Mouse (Mus musculus) limb, embryonic 13.5 days (tissue): ENCODE data around the gene Prdm11. TPM values are rescaled to one million over a fixed set of nuclear protein-coding genes. Genes with fewer than 3 reads are reported as not detected.

Experiments
- ATAC-seq: fragments of 200-750 bp; cut with Nextera tagmentation; 2 replicates; pipeline ENCODE4 v1.8.0; 2017; ENCODE audit warnings: low read depth, moderate number of reproducible peaks, moderate TSS enrichment; ENCODE audit not compliant: low FRiP score
- H3K27ac ChIP-seq: fragments of 300-500 bp; sonication (generic); 2 replicates; pipeline ENCODE4 v1.5.1; 2015; ENCODE audit warnings: inconsistent platforms, mild to moderate bottlenecking, moderate library complexity
- H3K27me3 ChIP-seq: fragments of 300-500 bp; sonication (generic); 2 replicates; pipeline ENCODE4 v1.6.1; 2015; ENCODE audit warnings: mild to moderate bottlenecking, inconsistent platforms
- H3K36me3 ChIP-seq: fragments of 300-500 bp; sonication (generic); 2 replicates; pipeline ENCODE4 v1.6.1; 2015; ENCODE audit warnings: inconsistent platforms, mild to moderate bottlenecking, moderate library complexity
- H3K4me1 ChIP-seq: fragments of 300-500 bp; sonication (generic); 2 replicates; pipeline ENCODE4 v1.6.1; 2015; ENCODE audit warnings: inconsistent platforms
- H3K4me2 ChIP-seq: fragments of 300-500 bp; sonication (generic); replicated peaks from 2 replicates; pipeline ENCODE4 v1.6.1; 2015; ENCODE audit warnings: inconsistent platforms, mild to moderate bottlenecking, moderate library complexity
- H3K4me3 ChIP-seq: fragments of 300-500 bp; sonication (generic); 2 replicates; pipeline ENCODE4 v1.5.1; 2015; ENCODE audit warnings: moderate library complexity, mild to moderate bottlenecking, inconsistent platforms
- H3K9ac ChIP-seq: fragments of 300-500 bp; sonication (generic); 2 replicates; pipeline ENCODE4 v1.6.1; 2015; ENCODE audit warnings: mild to moderate bottlenecking, inconsistent platforms
- H3K9me3 ChIP-seq: fragments of 300-500 bp; sonication (generic); 2 replicates; pipeline ENCODE4 v1.6.1; 2016; ENCODE audit warnings: inconsistent platforms
- WGBS: fragments of 180-500 bp; shearing (Covaris S2); methylation state at CpG from one replicate; pipeline ENCODE4 v1.1.7; 2015; 5-methylcytosine and 5-hydroxymethylcytosine counted together
- polyA plus RNA-seq: library from polyadenylated mRNA; unstranded; fragments of >200 nt; fragmentation: Nextera tagmentation; extraction: Ambion mirVana; gene quantifications from 2 replicates; pipeline ENCODE4 v1.2.1, GENCODE M21; 2015

Prdm11 gene
- polyA plus RNA-seq, 1 experiment from 2014 or later: 7.8 TPM

DNA sequence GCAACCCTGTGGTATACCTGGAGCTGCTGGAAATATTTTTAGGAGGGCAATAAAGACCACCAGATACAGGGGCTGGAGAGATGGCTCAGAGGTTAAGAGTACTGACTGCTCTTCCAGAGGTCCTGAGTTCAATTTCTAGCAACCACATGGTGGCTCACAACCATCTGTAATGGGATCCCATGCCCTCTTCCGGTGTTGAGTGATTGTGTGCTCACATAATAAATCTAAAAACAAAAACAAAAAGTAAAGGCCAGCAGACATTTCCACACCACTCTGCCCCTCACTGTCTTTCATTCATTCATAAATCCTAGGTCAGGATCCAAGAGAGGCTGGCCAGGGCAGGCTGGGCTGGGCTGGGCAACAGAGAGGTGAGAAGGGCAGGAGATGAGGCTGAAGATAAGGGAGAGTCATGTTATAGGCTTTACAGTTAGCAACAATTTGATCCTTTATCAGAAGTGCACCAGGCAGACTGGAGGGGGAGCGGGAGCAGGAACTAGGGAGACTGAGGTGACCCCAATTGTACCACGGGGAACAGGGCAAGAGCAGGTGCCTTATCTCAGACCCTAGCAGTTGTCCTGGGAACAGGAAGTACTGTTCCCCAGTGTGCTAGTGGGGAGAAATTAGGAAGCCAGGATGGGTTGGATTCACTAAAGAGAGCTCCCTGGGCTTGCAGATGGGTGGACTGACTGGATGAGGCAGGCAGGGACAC, 2.4 kb downstream of the Prdm11 start:
- no peak overlapping the region for H3K27ac ChIP-seq
- H3K9ac ChIP-seq: 0 out of 2 replicates have a peak overlapping the region, but pooled peaks have one; percentile 14
- WGBS: 87% methylated on average over 3 of the region's 3 CpGs
- H3K36me3 ChIP-seq: peaks cover 5% of the 10 kb centered on the region; the same call in 1 of the 2 replicates
- H3K9me3 ChIP-seq: no peaks in the 10 kb centered on the region
- H3K4me1 ChIP-seq: peaks cover 63% of the 10 kb centered on the region
- H3K27me3 ChIP-seq: no peaks in the 10 kb centered on the region
- H3K4me2 ChIP-seq: peak overlapping the region; percentile 90; the same call in 1 of the 2 replicates
- no peak overlapping the region for H3K4me3 ChIP-seq
- no peak for ATAC-seq

DNA sequence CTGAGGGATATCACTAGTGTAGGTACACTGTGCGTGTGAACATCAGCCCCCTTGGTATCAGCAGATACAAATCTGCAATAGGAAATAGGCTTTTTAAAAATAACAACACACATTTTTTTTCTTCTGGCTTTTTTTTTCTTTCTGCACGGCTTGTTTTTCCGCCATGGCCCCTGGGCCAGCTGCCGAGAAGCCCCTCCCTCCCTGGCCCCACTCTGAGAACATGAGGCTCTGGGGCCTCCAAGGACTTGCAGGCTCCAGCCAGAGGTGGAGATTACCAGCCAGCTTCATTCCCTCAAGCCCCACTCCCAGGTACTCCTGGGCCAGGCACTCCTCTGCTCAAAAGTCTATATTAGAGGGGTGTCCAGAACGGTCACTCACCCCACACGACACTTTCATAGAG, 4.5 kb downstream of the Prdm11 start:
- ATAC-seq: no peak
- 0 out of 2 replicates have a peak overlapping the region, but pooled peaks have one; percentile 48 for H3K9ac ChIP-seq
- peaks cover 5% of the 10 kb centered on the region; the same call in 1 of the 2 replicates for H3K36me3 ChIP-seq
- no peaks in the 10 kb centered on the region for H3K9me3 ChIP-seq
- peak overlapping the region; percentile 55; the same call in 1 of the 2 replicates for H3K27ac ChIP-seq
- WGBS: 44% methylated on average over 6 of the region's 6 CpGs
- H3K4me3 ChIP-seq: no peak overlapping the region
- H3K27me3 ChIP-seq: no peaks in the 10 kb centered on the region
- H3K4me2 ChIP-seq: 0 out of 2 replicates have a peak overlapping the region, but pooled peaks have one; percentile 23
- peaks cover 78% of the 10 kb centered on the region for H3K4me1 ChIP-seq

DNA sequence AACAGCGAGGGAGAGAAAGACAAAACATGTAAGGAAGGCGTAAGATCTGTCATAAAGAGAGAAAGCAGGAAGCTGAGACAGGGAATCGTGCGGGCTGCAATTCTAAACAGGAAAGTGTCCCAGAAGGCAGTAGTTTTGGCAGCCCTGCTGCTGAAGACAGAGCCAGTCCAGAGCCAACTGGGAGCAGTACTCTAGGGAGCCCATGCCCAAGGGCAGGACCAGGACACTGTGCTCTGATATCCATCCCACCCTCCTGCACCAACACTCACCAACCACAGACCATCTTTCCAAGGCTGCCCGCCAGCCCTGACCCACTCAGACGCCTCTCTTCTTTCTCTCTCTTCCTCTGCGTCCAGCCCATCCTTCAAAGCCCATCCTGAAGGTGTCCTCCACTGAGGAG, 5.1 kb downstream of the Prdm11 start:
- peaks cover 83% of the 10 kb centered on the region for H3K4me1 ChIP-seq
- H3K36me3 ChIP-seq: peaks cover 5% of the 10 kb centered on the region; the same call in 1 of the 2 replicates
- no peaks in the 10 kb centered on the region for H3K9me3 ChIP-seq
- H3K4me3 ChIP-seq: no peak overlapping the region
- no peak overlapping the region for H3K4me2 ChIP-seq
- peak overlapping the region; percentile 48; the same call in 1 of the 2 replicates for H3K9ac ChIP-seq
- WGBS: 71% methylated on average over 7 of the region's 7 CpGs
- no peaks in the 10 kb centered on the region for H3K27me3 ChIP-seq
- H3K27ac ChIP-seq: peak overlapping the region; percentile 55; the same call in 1 of the 2 replicates
- no peak for ATAC-seq

DNA sequence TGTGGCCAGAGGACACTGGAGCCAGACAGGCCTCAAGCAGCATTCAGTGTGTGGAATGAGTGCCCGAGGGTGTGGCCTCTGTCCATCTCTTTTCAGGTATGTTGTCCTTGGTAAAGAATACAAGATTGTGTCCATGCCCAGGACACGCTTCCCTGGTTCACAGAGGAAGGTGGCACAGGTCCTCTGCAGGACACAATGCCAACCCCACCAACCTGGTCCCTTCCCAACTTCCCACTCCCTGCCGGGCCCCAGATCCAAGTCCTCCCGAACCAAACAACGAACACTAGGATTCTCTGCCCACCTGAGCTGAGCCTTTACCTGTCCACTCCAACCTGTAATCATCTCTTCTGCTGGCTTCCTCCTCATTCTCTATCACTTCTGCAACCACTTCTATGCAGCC, 6.3 kb downstream of the Prdm11 start:
- peaks cover 5% of the 10 kb centered on the region; the same call in 1 of the 2 replicates for H3K36me3 ChIP-seq
- no peak for ATAC-seq
- no peak overlapping the region for H3K4me2 ChIP-seq
- H3K4me3 ChIP-seq: no peak overlapping the region
- H3K9ac ChIP-seq: no peak overlapping the region
- H3K27ac ChIP-seq: no peak overlapping the region
- H3K27me3 ChIP-seq: no peaks in the 10 kb centered on the region
- peaks cover 90% of the 10 kb centered on the region for H3K4me1 ChIP-seq
- H3K9me3 ChIP-seq: no peaks in the 10 kb centered on the region
- 91% methylated on average over 5 of the region's 5 CpGs for WGBS

DNA sequence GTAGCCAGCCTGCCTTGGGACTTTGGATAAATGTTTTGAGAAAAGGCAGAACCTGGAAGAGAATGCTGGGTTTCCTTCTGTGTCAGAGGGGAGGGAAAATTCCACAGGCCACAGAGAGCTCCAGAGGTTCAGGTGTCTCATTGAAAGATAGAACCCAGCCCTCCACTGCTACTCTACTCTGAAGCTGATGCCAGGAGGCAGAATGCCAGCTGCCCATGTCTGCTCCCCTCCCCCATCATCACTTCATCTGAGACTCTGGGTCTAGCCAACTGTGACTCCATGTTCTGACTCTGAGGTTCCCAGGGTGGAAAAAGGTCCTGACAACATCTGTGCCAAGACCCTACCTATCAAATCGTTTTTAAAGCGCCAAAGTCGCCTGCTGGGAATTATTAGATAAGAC, 6.9 kb downstream of the Prdm11 start:
- H3K9me3 ChIP-seq: no peaks in the 10 kb centered on the region
- no peak overlapping the region for H3K4me3 ChIP-seq
- WGBS: 77% methylated on average over 3 of the region's 3 CpGs
- no peak overlapping the region for H3K4me2 ChIP-seq
- peaks cover 84% of the 10 kb centered on the region for H3K4me1 ChIP-seq
- no peak for ATAC-seq
- no peak overlapping the region for H3K27ac ChIP-seq
- H3K27me3 ChIP-seq: no peaks in the 10 kb centered on the region
- no peak overlapping the region for H3K9ac ChIP-seq
- H3K36me3 ChIP-seq: peaks cover 5% of the 10 kb centered on the region; the same call in 1 of the 2 replicates

DNA sequence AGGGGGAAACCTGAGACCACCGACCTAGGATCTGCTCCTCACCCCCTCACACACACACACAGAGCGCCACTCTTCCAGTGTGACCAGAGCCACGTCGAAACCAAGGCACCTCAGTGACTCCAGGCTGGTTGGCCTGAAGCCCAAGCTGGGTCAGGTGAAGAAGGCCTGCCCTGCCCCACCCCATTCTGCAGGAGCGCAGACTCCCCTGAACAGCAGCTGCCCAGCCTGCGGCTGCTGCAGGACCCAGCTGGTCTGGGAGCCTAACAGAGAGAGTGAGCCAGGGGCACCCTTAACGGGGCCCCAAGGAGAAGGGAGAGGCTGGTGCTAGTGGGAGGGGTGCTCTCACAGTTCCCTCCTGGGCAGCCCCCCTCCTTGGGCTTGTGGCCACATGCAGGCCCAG, 10.3 kb downstream of the Prdm11 start:
- Histone ChIP-seq H3K4me3 (no peak overlapping the region), H3K27me3 (no peaks in the 10 kb centered on the region), H3K9ac (peak overlapping the region; percentile 53), H3K9me3 (no peaks in the 10 kb centered on the region), H3K36me3 (no peaks in the 10 kb centered on the region), H3K27ac (peak overlapping the region; percentile 70), H3K4me2 (peak overlapping the region; percentile 40), H3K4me1 (peaks cover 79% of the 10 kb centered on the region)
- peak; percentile 52 for ATAC-seq
- 5% methylated on average over 7 of the region's 7 CpGs for WGBS

DNA sequence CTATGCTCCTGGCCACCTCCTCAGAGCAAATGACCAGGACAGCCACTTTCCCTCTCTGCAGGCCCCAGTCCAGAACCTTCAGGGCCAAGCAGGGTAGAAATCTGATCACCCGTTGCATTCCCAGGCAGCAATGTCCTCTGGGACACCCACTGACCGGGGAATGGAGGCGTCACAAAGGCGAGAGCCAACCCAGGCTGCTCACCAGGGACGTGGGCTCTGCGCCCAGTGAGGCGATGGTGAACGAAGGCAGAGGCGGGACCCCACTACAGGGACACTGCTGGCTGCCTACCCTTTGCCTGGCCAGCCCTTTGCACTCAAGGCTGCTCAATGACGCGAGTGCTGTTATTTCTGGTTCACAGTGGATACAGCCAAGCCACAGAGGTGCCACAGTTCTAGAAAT, 13.3 kb downstream of the Prdm11 start:
- WGBS: 76% methylated on average over 11 of the region's 11 CpGs

DNA sequence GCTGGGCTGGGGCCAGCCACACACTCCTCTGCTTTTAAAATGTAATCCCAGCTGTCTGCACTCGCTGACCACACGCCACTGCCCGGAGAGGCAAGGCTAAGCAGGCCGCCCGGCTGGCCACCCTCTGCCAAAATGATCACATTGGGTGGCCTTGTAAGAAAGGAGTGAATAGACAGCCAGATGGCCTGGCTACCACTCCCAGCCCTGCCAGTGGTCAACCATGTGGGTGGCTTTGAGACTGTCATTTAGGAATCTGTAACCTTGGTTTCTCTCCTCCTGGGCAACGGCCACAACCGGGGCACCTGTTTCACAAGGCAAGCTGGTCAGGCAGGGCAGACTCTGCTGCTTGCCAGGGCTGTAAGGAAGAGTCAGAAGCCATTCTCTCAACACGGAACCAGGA, 13.9 kb downstream of the Prdm11 start:
- no peaks in the 10 kb centered on the region for H3K27me3 ChIP-seq
- H3K27ac ChIP-seq: no peak overlapping the region
- peaks cover 7% of the 10 kb centered on the region; the same call in 1 of the 2 replicates for H3K36me3 ChIP-seq
- no peak overlapping the region for H3K9ac ChIP-seq
- H3K4me2 ChIP-seq: no peak overlapping the region
- no peak for ATAC-seq
- H3K4me1 ChIP-seq: peaks cover 75% of the 10 kb centered on the region
- WGBS: 72% methylated on average over 8 of the region's 8 CpGs
- H3K4me3 ChIP-seq: no peak overlapping the region
- H3K9me3 ChIP-seq: no peaks in the 10 kb centered on the region

More for the DNA sequence above, 13.3 kb downstream of the Prdm11 start:
- H3K36me3 ChIP-seq: peaks cover 7% of the 10 kb centered on the region; the same call in 1 of the 2 replicates
- H3K4me3 ChIP-seq: no peak overlapping the region
- H3K27me3 ChIP-seq: no peaks in the 10 kb centered on the region
- H3K4me1 ChIP-seq: peaks cover 80% of the 10 kb centered on the region
- no peak for ATAC-seq
- H3K9me3 ChIP-seq: no peaks in the 10 kb centered on the region
- no peak overlapping the region for H3K4me2 ChIP-seq
- no peak overlapping the region for H3K9ac ChIP-seq
- no peak overlapping the region for H3K27ac ChIP-seq

DNA sequence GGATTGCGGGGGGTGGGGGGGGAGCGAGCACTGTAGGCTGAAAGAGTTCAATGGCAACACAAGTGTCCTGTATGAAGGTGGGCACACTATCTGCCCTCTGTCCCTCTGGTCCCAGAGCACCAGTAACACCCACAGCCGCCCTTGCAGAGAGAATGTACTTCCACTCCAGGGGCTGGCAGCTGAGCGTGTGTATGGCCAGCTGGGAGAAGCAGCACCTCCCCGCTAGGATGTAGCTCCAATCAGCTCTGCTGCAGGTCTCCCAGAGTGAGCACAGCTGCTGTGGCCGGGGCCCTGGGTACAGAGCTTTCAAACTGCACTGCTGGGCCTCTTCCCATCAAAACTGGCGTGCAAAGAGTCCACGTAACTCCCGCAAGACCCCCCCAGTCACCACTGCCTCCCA, 14.9 kb downstream of the Prdm11 start:
- H3K9ac ChIP-seq: peak overlapping the region; percentile 50; the same call in 1 of the 2 replicates
- no peak overlapping the region for H3K4me3 ChIP-seq
- peaks cover 64% of the 10 kb centered on the region for H3K4me1 ChIP-seq
- no peak overlapping the region for H3K4me2 ChIP-seq
- H3K9me3 ChIP-seq: no peaks in the 10 kb centered on the region
- 0 out of 2 replicates have a peak overlapping the region, but pooled peaks have one; percentile 11 for H3K27ac ChIP-seq
- H3K27me3 ChIP-seq: no peaks in the 10 kb centered on the region
- H3K36me3 ChIP-seq: peaks cover 14% of the 10 kb centered on the region
- WGBS: 58% methylated on average over 9 of the region's 9 CpGs
- no peak for ATAC-seq

DNA sequence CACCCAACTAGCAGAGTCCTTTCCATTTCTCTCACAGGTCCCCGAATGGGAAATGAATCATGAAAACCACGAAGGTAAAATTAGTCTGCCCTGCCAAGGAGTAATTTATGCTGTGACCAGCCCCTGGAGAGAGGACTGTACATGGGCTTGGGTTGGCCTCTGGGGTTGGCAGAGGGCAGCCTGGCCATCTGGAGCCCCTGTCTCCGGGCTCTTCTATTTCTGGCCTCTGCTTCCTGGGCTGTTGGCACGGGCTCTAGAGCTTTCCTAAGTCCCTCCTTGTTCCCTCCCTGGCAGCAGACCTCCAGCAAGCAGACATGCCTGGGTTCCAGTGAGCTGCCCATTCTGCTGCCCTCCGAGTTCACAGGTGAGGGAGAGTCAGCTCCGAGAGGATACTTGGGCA, 15.9 kb downstream of the Prdm11 start:
- peaks cover 14% of the 10 kb centered on the region for H3K36me3 ChIP-seq
- WGBS: 68% methylated on average over 6 of the region's 6 CpGs
- H3K9ac ChIP-seq: no peak overlapping the region
- no peaks in the 10 kb centered on the region for H3K27me3 ChIP-seq
- no peak for ATAC-seq
- H3K4me3 ChIP-seq: no peak overlapping the region
- no peak overlapping the region for H3K4me2 ChIP-seq
- H3K27ac ChIP-seq: no peak overlapping the region
- peaks cover 55% of the 10 kb centered on the region for H3K4me1 ChIP-seq
- no peaks in the 10 kb centered on the region for H3K9me3 ChIP-seq

DNA sequence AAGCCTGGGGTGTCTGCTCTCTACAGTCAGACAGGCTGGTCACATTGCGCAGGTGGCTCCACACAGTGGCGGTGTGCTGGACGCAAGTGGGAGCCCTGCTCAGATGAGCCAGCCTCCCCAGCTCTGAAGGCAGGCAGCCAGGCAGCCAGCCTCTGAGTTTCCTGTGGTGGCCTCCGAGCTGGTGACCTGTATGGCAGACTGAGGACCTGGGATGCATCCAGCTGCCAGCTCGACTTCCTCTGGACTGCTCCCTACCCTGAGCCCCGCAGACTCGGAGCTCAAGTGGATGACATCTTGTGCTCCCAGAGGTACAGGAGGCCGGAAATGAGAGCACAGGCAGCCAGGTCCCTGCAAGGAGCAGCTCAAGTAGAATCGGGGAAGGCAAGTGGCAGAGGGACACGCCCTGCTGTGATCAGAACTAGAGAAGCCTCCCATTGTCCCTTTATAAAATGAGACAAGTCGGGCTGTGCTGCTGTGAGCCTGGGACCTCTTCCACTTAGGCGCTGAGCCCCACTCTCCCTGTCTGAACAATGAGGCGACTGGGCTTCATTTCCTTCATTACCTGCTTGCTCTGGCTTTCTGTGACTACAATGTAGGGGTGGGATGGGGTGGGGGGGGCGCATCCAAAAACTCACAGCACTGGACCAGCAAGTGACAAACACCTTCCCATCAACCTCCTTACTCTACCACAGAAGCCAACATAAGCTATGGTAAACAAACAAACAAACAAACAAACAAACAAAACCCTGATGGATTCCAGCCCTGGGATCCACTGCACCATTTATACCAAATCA, 16.5 kb downstream of the Prdm11 start:
- no peak for ATAC-seq
- WGBS: 53% methylated on average over 14 of the region's 14 CpGs
- H3K9ac ChIP-seq: peak overlapping the region; percentile 54

DNA sequence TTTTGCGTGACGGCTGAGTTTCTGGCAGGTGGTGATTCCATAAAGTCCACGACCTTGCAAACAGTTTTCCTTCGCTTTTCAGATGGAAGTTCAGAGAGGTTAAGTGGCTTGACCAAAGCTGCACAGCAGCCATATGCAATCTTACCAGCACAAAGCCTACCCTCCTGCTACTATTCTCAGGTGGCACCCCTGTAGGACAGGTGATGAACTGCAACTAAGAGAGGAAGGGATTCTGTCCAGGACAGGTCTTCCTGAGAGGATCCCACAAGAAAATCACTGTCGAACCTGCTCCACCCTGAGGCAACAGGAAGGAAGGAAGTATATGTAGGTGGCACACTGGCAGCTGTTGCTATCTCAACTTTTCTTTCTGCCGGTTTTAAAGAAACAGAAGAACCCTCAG, 17.1 kb downstream of the Prdm11 start:
- peaks cover 6% of the 10 kb centered on the region; the same call in 1 of the 2 replicates for H3K9me3 ChIP-seq
- no peak overlapping the region for H3K27ac ChIP-seq
- ATAC-seq: no peak
- H3K4me3 ChIP-seq: no peak overlapping the region
- no peaks in the 10 kb centered on the region for H3K27me3 ChIP-seq
- H3K4me2 ChIP-seq: no peak overlapping the region
- peaks cover 23% of the 10 kb centered on the region for H3K36me3 ChIP-seq
- H3K4me1 ChIP-seq: peaks cover 50% of the 10 kb centered on the region
- no peak overlapping the region for H3K9ac ChIP-seq
- WGBS: 65% methylated on average over 6 of the region's 6 CpGs

More for the DNA sequence above, 16.5 kb downstream of the Prdm11 start:
- Histone ChIP-seq H3K4me2 (no peak overlapping the region), H3K4me1 (peaks cover 50% of the 10 kb centered on the region), H3K9me3 (no peaks in the 10 kb centered on the region), H3K36me3 (peaks cover 17% of the 10 kb centered on the region), H3K4me3 (no peak overlapping the region), H3K27me3 (no peaks in the 10 kb centered on the region), H3K27ac (no peak overlapping the region)
